Mouse (Mus musculus) forebrain, embryonic 16.5 days (tissue): ENCODE results near the gene Flt4. TPM values are rescaled to one million over a fixed set of nuclear protein-coding genes. Genes with fewer than 3 reads are reported as not detected.

Experiments
- polyA plus RNA-seq: library from polyadenylated mRNA; unstranded; fragments of >200 nt; fragmentation: Nextera tagmentation; extraction: Ambion mirVana; gene quantifications from 2 replicates; pipeline ENCODE4 v1.2.1, GENCODE M21; 2015

The Flt4 gene
- polyA plus RNA-seq, 1 experiment from 2014 or later = 1.7 TPM

Other genes with a start within 250 kb of the Flt4 start
- not detected in 2 replicates for gene Olfr1389, start 186.2 kb upstream of the Flt4 start, polyA plus RNA-seq
- gene Olfr1388, start 172.6 kb upstream of the Flt4 start, polyA plus RNA-seq = not detected in 2 replicates
- not detected in 2 replicates for gene Olfr1387, start 153.9 kb upstream of the Flt4 start, polyA plus RNA-seq
- not detected in 2 replicates for gene Olfr1386, start 144.2 kb upstream of the Flt4 start, polyA plus RNA-seq
- not detected in 2 replicates for gene Olfr1385, start 120.2 kb upstream of the Flt4 start, polyA plus RNA-seq
- gene Olfr1384, start 102.5 kb upstream of the Flt4 start, polyA plus RNA-seq = not detected in 2 replicates
- gene Olfr1383, start 89.6 kb upstream of the Flt4 start, polyA plus RNA-seq = not detected in 2 replicates
- gene Olfr1382, start 81.0 kb upstream of the Flt4 start, polyA plus RNA-seq = not detected in 2 replicates
- not detected in 2 replicates for gene Olfr1381, start 65.8 kb upstream of the Flt4 start, polyA plus RNA-seq
- not detected in 2 replicates for gene Olfr1380, start 52.4 kb upstream of the Flt4 start, polyA plus RNA-seq
- gene Scgb3a1, start 54.3 kb downstream of the Flt4 start, polyA plus RNA-seq = not detected in 2 replicates
- gene Cnot6, start 103.5 kb downstream of the Flt4 start, polyA plus RNA-seq = 55.1 and 68.1 TPM in 2 replicates
- gene Gfpt2, start 184.9 kb downstream of the Flt4 start, polyA plus RNA-seq = 13.3 and 16.6 TPM in 2 replicates
- 45.7 and 48.5 TPM in 2 replicates for gene Mapk9, start 237.5 kb downstream of the Flt4 start, polyA plus RNA-seq